Mouse (Mus musculus) left cerebral cortex, adult 2 months (tissue): Measurements from ENCODE around the gene Casc1. TPM values are rescaled to one million over a fixed set of nuclear protein-coding genes. Genes with fewer than 3 reads are reported as not detected.
A peak's percentile ranks its signal among the peaks of the same experiment; 100 is the strongest.

Source experiments
- DNase-seq, 2 experiments: peaks; one replicate each; pipeline ENCODE4 v3.0.0; 2021 to 2022; ENCODE audit warnings: low spot score in 2 of 2, mixed read lengths in 1 of 2; ENCODE audit errors: extremely low spot score in 1 of 2
- H3K27ac ChIP-seq: fragments of 200-600 bp; 2 replicates; pipeline ENCODE4 v1.8.1; 2022
- H3K4me3 ChIP-seq: fragments of 200-600 bp; 2 replicates; pipeline ENCODE4 v1.8.1; 2022
- CTCF ChIP-seq: fragments of 200-600 bp; IDR thresholded peaks from 2 replicates; pipeline ENCODE4 v1.8.1; 2022; ENCODE audit warnings: antibody characterized with exemption, mild to moderate bottlenecking, moderate library complexity
- intact Hi-C: fragments of 180-260 bp; cut with DNase I; formaldehyde crosslinking; loops from one replicate; pipeline ENCODE4 v1.15.1; 2025
- total RNA-seq, 2 experiments: library from RNA; stranded (reverse); gene quantifications; 2 replicates each; pipeline ENCODE4 v1.2.3; 2021

The Casc1 gene
- total RNA-seq, 2 experiments from 2014 or later = 1.3 to 1.9 TPM

GRCm38 (mm10) chr6:145235367-145235766 lies 24.6 kb upstream of the Casc1 start:
- no peak for DNase-seq
- intact Hi-C loops = no loop called here
- Histone ChIP-seq H3K27ac (no peak overlapping the region), H3K4me3 (no peak overlapping the region)
- no peak for TF ChIP-seq CTCF

DNA sequence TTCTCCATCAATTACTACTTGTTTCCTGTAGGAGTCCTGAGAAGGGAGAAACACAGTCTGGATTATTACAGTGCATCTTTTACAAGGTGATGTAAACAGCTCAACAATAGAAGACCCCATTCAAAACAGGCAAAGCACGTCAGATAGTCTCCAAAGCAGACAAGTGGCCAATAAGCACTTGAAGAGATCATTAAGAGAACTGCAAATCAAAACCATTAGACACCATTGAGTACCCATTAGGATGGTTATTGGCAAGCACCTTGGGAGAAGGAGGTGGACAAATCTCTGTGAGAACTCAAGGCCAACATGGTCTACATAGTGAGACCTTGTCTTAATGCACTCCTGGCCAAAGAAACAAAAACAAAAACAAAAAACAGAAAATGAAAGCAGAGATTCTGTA lies 23.6 kb upstream of the Casc1 start:
- Histone ChIP-seq H3K27ac (no peak overlapping the region), H3K4me3 (no peak overlapping the region)
- no peak for TF ChIP-seq CTCF
- no peak for DNase-seq
- intact Hi-C loops = no loop called here

DNA sequence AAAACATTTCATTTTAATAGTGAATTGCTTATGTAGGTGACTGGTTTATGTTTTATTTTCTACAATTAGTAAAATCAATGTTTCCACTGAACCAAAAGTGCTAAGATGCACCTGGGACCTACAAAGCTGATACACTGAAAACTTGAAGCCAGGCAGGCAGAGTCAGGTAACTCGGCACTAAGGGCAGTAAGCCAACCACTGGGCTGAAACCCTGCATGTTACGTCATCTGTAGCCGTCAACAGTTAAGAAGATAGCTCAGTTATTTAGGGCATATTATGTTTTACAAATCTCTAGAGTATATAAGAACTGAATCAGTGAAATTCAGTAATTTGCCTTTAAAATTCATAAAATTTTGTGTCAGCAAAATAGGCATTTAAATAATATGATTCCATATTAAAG lies 15.5 kb upstream of the Casc1 start:
- DNase-seq = no peak
- intact Hi-C loops = no loop called here
- no peak overlapping the region for H3K4me3 ChIP-seq
- H3K27ac ChIP-seq = no peak overlapping the region
- no peak for TF ChIP-seq CTCF

DNA sequence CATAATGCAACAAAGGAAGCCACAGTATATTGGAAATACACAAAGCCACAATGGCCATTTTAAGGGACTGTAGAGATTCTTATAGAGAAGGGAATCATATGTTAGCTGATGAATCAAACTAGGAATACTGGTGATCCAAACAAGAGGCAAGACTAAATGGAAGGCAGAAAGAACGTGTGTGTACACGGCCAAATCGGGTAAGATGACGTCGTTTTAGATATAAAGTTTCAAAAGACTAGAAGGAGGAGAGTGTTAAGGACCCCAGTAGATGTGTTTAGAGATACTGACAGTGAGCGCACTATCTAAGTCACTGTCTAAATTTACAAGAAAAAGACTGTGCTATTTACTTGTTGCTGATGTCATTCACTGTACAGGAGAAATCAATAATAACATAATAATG lies 13.4 kb upstream of the Casc1 start:
- H3K27ac ChIP-seq = no peak overlapping the region
- no peak for TF ChIP-seq CTCF
- no peak overlapping the region for H3K4me3 ChIP-seq
- DNase-seq = no peak
- intact Hi-C loops = no loop called here

DNA sequence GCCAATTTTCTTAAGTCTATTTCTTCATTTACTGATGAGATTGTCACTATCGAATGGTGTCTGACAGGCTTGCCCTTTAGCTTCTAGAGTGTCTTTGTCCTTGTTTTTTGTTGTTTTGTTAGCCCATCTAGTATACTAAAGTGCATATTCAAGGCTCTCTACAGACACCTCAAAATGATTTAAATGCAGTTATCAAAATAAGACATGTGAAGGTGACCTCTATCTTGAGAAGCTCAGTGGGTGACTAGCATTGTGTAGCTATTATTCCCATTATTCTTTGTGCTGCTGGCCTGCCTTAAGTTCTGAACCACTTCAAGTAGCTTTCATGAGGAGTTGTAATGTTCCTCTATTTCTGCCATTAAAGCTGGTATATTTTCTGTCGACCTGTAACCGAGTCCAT lies 5.0 kb upstream of the Casc1 start:
- Histone ChIP-seq H3K4me3 (no peak overlapping the region), H3K27ac (peak overlapping the region; percentile 76; the same call in 1 of the 2 replicates)
- no peak for TF ChIP-seq CTCF
- intact Hi-C loops = no loop called here
- DNase-seq = no peak

DNA sequence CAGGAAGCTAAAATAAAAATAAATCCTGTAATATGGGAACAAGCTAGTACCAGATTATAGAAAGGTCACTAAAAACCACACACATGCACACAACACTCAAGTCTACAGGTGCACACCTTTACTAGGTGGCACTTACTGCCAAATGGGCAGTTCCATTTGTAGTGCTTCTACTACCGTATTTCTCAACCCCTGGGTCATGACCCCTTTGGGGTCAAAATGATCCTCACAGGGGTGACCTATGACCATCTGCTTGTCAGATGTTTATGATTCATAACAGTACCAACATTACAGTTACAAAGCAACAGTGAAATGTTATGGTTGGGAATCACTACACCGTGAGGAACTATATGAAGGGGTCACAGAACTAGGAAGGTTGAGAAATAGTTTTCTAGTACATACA lies 3.1 kb upstream of the Casc1 start:
- H3K4me3 ChIP-seq = no peak overlapping the region
- TF ChIP-seq CTCF = no peak
- intact Hi-C loops = no loop called here
- no peak for DNase-seq
- no peak overlapping the region for H3K27ac ChIP-seq

DNA sequence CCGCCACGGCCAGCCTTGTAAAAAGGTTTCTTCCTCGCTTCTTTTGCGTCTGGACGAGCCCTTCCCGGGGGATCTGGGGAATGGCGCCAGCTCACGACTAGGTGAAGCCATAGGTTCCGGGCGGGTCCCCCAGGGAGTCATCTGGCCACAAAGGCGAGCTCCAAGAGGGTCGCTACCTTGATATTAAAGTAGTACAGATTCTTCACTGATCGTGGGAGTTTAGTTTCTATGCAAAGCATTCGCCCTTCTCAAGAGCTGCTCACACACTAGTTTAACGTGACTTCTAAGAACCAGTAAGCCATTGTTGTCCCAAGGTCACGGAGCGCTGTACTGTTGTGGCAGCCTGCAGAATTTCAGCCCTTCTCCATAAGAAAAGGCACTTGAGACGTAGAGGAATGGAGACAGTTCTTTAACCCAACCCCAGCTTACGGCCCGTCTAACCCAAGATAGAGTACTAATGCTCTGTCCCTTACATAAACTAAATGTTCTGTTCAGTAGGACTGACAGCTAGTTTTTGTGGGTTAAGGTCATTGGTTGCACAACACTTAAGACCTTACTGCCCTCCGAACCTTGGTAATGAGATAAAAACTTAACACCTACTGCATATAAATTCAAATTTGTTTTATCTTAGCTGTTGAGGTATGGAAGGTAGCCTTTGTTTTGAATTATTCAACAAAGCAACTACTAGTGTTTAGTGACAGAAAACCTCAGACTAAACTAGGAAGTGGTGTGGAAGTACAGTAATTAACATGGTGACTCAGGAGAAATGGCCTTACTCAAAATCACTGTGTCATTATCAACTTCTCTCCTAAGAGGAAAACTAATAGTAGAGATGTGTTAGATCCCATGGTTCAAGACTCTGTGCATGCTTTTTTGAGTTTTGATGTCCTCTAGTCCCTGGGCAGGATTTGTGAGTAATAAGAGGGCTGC lies 836 bp upstream of the Casc1 start:
- intact Hi-C loops = loop anchor here (1.0 kb wide), 2 partner anchors 39 to 130 kb away; partner anchors contain the start of gene Kras
- no peak for DNase-seq
- no peak; the same call in 1 of the 2 replicates for TF ChIP-seq CTCF
- H3K27ac ChIP-seq = peak overlapping the region; percentile 96
- H3K4me3 ChIP-seq = peak overlapping the region; percentile 77

DNA sequence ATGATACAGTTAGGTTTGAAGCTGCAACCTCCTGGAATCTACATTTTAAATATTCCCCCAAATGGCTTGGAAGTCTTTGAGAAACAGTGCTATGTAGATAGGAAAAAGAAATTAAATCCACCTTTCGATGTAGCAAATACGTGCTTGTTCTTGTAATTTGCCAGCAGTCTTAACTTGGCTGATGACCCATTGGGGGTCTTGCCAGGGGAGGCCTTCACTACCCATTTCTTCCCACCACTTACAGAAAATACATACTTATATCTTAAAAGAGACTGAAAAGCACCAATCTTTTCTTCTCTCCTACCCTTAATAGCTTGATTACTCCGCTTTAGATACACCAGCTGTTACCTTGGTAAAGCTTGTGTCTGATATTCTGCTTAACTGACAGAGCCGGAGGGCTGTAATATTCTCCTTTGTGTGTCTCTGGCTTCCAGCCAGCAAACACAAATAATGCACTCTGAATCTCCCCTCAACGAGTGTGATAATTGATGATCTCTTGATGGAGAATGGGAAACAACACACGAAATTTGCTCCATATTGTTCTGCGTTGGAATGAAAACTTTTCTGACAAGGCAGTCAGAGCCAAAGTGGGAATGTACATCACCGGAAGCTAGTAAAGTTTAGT lies 637 bp downstream of the Casc1 start:
- peak overlapping the region; percentile 47 for H3K4me3 ChIP-seq
- intact Hi-C loops = no loop called here
- DNase-seq = no peak
- H3K27ac ChIP-seq = no peak overlapping the region; the same call in 1 of the 2 replicates
- no peak for TF ChIP-seq CTCF

DNA sequence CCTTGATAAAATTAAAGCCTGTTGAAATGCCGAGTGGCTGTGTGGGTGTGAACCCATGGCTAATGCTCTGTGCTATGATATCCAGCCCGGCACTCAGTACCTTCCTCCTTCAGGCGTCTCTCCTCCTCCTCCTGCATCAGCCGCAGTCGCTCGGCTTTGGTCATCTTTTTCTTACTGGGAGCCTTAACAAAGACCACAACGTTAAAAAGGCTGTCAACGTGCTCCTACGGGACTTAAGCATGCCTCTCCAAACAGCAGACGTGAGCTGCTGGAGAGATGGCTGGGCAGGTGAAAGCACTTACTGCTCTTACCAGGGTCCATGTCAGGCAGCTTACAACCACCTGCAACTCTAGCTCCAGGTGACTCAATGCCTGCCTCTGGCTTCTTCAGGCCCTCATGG lies 5.7 kb downstream of the Casc1 start:
- Histone ChIP-seq H3K27ac (no peak overlapping the region), H3K4me3 (no peak overlapping the region)
- DNase-seq = no peak
- intact Hi-C loops = no loop called here
- TF ChIP-seq CTCF = no peak

DNA sequence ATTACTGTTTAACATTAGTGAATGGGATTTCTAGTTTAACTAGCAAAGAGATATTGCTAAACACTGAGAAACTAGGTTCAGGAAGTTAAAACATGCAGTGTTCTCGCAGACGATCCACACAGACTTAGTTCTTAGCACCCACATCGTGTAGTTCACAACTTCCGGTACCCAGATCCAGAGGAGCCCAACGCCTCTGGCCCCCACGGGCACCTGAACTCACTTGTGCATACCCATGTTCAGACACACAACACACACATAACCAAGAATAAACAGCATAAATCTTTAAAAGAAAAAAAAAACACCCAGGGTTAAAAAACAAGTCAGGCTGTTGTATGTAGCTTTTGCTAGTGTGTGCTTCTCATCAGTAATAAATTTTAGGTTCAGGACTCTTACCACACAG lies 6.4 kb downstream of the Casc1 start:
- DNase-seq = no peak
- TF ChIP-seq CTCF = no peak
- intact Hi-C loops = no loop called here
- H3K27ac ChIP-seq = no peak overlapping the region
- H3K4me3 ChIP-seq = no peak overlapping the region

- TF ChIP-seq CTCF = no peak
- DNase-seq = no peak
- no peak overlapping the region for H3K4me3 ChIP-seq
- intact Hi-C loops = no loop called here
- H3K27ac ChIP-seq = no peak overlapping the region
These were observed 8.2 kb downstream of the Casc1 start for GRCm38 (mm10) chr6:145202432-145203125.
